9 mouse cellular contexts compared by ENCODE assay signal in genomic region chr5:140764921-140765613, GRCm38 (mm10). TPM values are rescaled to one million over a fixed set of nuclear protein-coding genes. Genes with fewer than 3 reads are reported as not detected.
DNase-seq lines count a peak whose midpoint lies in the region; ATAC-seq lines count a peak whose summit lies in the region.
"Had no signal": no experiment of that assay in that cellular context is flagged by ENCODE, and none has a peak within 500 bp of the region (broad histone marks: within the 10 kb centered on the region; RNA-seq: fewer than 3 reads in every experiment).

No protein-coding gene starts in this region.

- no peak for DNase-seq in hindbrain, embryonic 11.5 days (ENCODE audit: low spot score)
- DNase-seq in kidney, adult 9 months = peak; percentile 42
- peak; percentile 61 for DNase-seq in lung, postnatal 36 days
- no peak for DNase-seq in retina, embryonic 14.5 days (ENCODE audit: low spot score)
- DNase-seq in forebrain, embryonic 11.5 days (ENCODE audit: low spot score) = no peak
- DNase-seq in spleen, postnatal 4 days (ENCODE audit: low spot score in 2 of 2) = no peak

- no peak overlapping the region for H3K4me2 ChIP-seq in hindbrain, embryonic 11.5 days (replicated peaks; ENCODE audit: low read depth, low read length)
- no peak overlapping the region for H3K4me2 ChIP-seq in hindbrain, embryonic 12.5 days (replicated peaks)
- H3K4me2 ChIP-seq in forebrain, embryonic 11.5 days (ENCODE audit: low read depth, low read length, severe bottlenecking) = no peak overlapping the region

- 0 out of 2 replicates have a peak overlapping the region, but pooled peaks have one; percentile 39 for H3K27ac ChIP-seq in hindbrain, embryonic 11.5 days (ENCODE audit: low read depth, low read length)
- no peak overlapping the region for H3K27ac ChIP-seq in hindbrain, embryonic 12.5 days
- H3K27ac ChIP-seq in forebrain, embryonic 11.5 days (ENCODE audit: low read depth, low read length) = no peak overlapping the region

- WGBS in hindbrain, embryonic 11.5 days = 76% methylated on average over 6 of the region's 6 CpGs
- 75% methylated on average over 6 of the region's 6 CpGs for WGBS in hindbrain, embryonic 12.5 days
- WGBS in forebrain, embryonic 11.5 days = 75% methylated on average over 6 of the region's 6 CpGs

- H3K36me3 ChIP-seq in hindbrain, embryonic 11.5 days (ENCODE audit: control insufficient read depth, insufficient read depth, low read length) = peaks cover 4% of the 10 kb centered on the region
- H3K36me3 ChIP-seq in hindbrain, embryonic 12.5 days = peaks cover 24% of the 10 kb centered on the region
- no peaks in the 10 kb centered on the region; the same call in 1 of the 2 replicates for H3K36me3 ChIP-seq in forebrain, embryonic 11.5 days (ENCODE audit: control insufficient read depth, insufficient read depth, low read length)

- no peaks in the 10 kb centered on the region for H3K27me3 ChIP-seq in hindbrain, embryonic 11.5 days (ENCODE audit: control insufficient read depth, insufficient read depth, low read length)
- no peaks in the 10 kb centered on the region for H3K27me3 ChIP-seq in hindbrain, embryonic 12.5 days
- H3K27me3 ChIP-seq in forebrain, embryonic 11.5 days (ENCODE audit: control insufficient read depth, insufficient read depth, low read length) = no peaks in the 10 kb centered on the region
- H3K27me3 ChIP-seq: CH12.LX had no signal

- H3K4me1 ChIP-seq in hindbrain, embryonic 11.5 days (replicated peaks; ENCODE audit: control insufficient read depth, insufficient read depth, low read length) = peaks cover 17% of the 10 kb centered on the region
- peaks cover 28% of the 10 kb centered on the region for H3K4me1 ChIP-seq in hindbrain, embryonic 12.5 days
- peaks cover 8% of the 10 kb centered on the region; the same call in 1 of the 2 replicates for H3K4me1 ChIP-seq in forebrain, embryonic 11.5 days (replicated peaks; ENCODE audit: control insufficient read depth, insufficient read depth, low read length)

- no peak overlapping the region for H3K9ac ChIP-seq in hindbrain, embryonic 11.5 days (ENCODE audit: low read depth, low read length)
- H3K9ac ChIP-seq in hindbrain, embryonic 12.5 days = no peak overlapping the region
- no peak overlapping the region for H3K9ac ChIP-seq in forebrain, embryonic 11.5 days (ENCODE audit: low read length)

- ATAC-seq in hindbrain, embryonic 11.5 days (ENCODE audit: low FRiP score) = no peak
- ATAC-seq in hindbrain, embryonic 12.5 days (ENCODE audit: low FRiP score) = no peak
- ATAC-seq in granulocyte monocyte progenitor cell, adult 5-6 weeks (replicated peaks; ENCODE audit: poor library complexity, severe bottlenecking) = peak; percentile 66
- ATAC-seq in forebrain, embryonic 11.5 days (replicated peaks; ENCODE audit: low FRiP score) = no peak

- H3K4me3 ChIP-seq in hindbrain, embryonic 11.5 days (ENCODE audit: low read depth, low read length) = no peak overlapping the region
- H3K4me3 ChIP-seq in hindbrain, embryonic 12.5 days = no peak overlapping the region
- no peak overlapping the region for H3K4me3 ChIP-seq in forebrain, embryonic 11.5 days (ENCODE audit: low read depth, low read length)

- H3K9me3 ChIP-seq in hindbrain, embryonic 11.5 days (ENCODE audit: control insufficient read depth, low read length) = no peaks in the 10 kb centered on the region
- no peaks in the 10 kb centered on the region for H3K9me3 ChIP-seq in hindbrain, embryonic 12.5 days (replicated peaks)
- H3K9me3 ChIP-seq in forebrain, embryonic 11.5 days (ENCODE audit: control insufficient read depth, low read length) = no peaks in the 10 kb centered on the region

RNA-seq across cellular contexts. Expression of gene Amz1, which starts 41.1 kb away (rescaled TPM):
- 0.32 and 1.5 TPM in 2 replicates for polyA plus RNA-seq in hindbrain, embryonic 11.5 days (2014; fragmentation: Nextera tagmentation; extraction: Ambion mirVana)
- polyA plus RNA-seq in hindbrain, embryonic 12.5 days (2016; fragmentation: Nextera tagmentation; extraction: Ambion mirVana) = 1.8 and 2.1 TPM in 2 replicates
- total RNA-seq in granulocyte monocyte progenitor cell, adult 5-6 weeks (2014; fragmentation: Nextera tagmentation) = 2.8 and 3.1 TPM in 2 replicates
- 0.77 and 0.78 TPM in 2 replicates for total RNA-seq in granulocyte monocyte progenitor cell, adult 5-6 weeks (2017)
- polyA plus RNA-seq in forebrain, embryonic 11.5 days (2014; fragmentation: Nextera tagmentation; extraction: Ambion mirVana) = 0.93 and 0.96 TPM in 2 replicates

Comparison
In these comparisons a context has a peak if more than half of its experiments do, and no peak if none do; other contexts are left out.
1. DNase-seq: peak in kidney, adult 9 months (single experiment) and lung, postnatal 36 days (single experiment); none in hindbrain, embryonic 11.5 days (single experiment), retina, embryonic 14.5 days (single experiment), forebrain, embryonic 11.5 days (single experiment) and spleen, postnatal 4 days (0 of 2).